Mouse (Mus musculus) gastrocnemius, adult 2 months (tissue): ENCODE measurements around the gene Tac4. TPM values are rescaled to one million over a fixed set of nuclear protein-coding genes. Genes with fewer than 3 reads are reported as not detected.
A peak's percentile ranks its signal among the peaks of the same experiment; 100 is the strongest.

Experiments
- DNase-seq: peaks from one replicate; pipeline ENCODE4 v3.0.0; 2022
- H3K27ac ChIP-seq: fragments of 200-600 bp; 2 replicates; pipeline ENCODE4 v1.8.1; 2022; ENCODE audit warnings: mild to moderate bottlenecking
- H3K4me3 ChIP-seq: fragments of 200-600 bp; 2 replicates; pipeline ENCODE4 v1.8.1; 2022; ENCODE audit warnings: mild to moderate bottlenecking, moderate library complexity
- CTCF ChIP-seq: fragments of 200-600 bp; IDR thresholded peaks from 2 replicates; pipeline ENCODE4 v1.8.1; 2022; ENCODE audit warnings: antibody characterized with exemption, mild to moderate bottlenecking, moderate library complexity
- intact Hi-C: fragments of 180-260 bp; cut with DNase I; formaldehyde crosslinking; loops from one replicate; pipeline ENCODE4 v1.15.1; 2025
- total RNA-seq, 2 experiments: library from RNA; stranded (reverse); gene quantifications; 2 replicates each; pipeline ENCODE4 v1.2.3; 2021

Tac4 gene
- total RNA-seq, 2 experiments from 2014 or later, result not detected

DNA sequence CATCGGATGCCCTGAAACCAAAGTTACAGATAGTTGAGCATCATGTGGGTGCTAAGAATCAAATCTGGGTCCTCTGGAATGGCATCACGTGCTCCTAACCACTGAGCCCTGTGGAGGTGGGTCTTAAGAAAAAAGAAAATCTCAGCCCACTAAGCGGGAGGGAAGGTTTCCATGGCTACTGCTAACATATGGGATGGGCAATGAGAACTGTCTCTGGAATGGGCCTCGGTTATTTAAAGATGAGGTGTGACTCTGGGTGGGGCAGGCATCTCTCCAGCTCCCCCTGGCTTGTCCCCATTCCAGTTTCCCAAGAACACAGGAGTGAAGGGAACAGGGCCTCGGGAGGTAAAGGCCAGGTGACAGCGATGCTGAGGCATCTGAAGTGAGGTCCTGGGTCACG, 15.9 kb upstream of the Tac4 start:
- no peak for DNase-seq
- no peak overlapping the region for H3K4me3 ChIP-seq
- no peak overlapping the region for H3K27ac ChIP-seq
- TF ChIP-seq CTCF, result no peak
- intact Hi-C loops, result no loop called here

- no peak overlapping the region for H3K4me3 ChIP-seq
- H3K27ac ChIP-seq, result no peak overlapping the region
- no peak for TF ChIP-seq CTCF
- DNase-seq, result no peak
- intact Hi-C loops, result no loop called here
Measured at GRCm38 (mm10) chr11:95247065-95247464, 14.3 kb upstream of the Tac4 start.

GRCm38 (mm10) chr11:95250110-95250509, 11.2 kb upstream of the Tac4 start:
- Histone ChIP-seq H3K27ac (no peak overlapping the region), H3K4me3 (no peak overlapping the region)
- no peak for TF ChIP-seq CTCF
- DNase-seq, result peak; percentile 39
- intact Hi-C loops, result no loop called here

DNA sequence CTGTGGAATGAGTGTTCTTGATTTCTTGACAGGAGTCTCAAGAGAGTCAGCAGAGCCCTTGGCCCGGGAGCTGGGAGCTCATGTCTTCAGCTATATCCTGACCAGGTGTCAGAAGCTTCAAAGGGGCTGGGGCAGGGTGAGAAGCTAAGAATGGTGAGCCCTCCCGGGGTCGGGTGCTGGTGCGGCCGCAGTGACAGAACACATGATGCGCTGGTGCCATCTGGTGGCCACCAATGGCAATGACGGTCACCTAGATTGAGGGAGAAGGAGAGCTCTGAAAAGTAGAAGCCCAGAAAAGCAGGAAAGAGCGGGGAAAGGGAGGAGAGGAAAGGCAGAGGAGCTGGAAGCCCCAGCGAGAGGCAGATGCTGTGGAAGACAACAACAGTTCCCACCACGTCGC, 10.0 kb upstream of the Tac4 start:
- DNase-seq, result peak; percentile 81
- peak overlapping the region; percentile 54 for H3K27ac ChIP-seq
- TF ChIP-seq CTCF, result peak; percentile 94
- intact Hi-C loops, result loop anchor here (1.0 kb wide), 1 partner anchor 133 kb away; no protein-coding TSS in a partner anchor
- no peak overlapping the region for H3K4me3 ChIP-seq

DNA sequence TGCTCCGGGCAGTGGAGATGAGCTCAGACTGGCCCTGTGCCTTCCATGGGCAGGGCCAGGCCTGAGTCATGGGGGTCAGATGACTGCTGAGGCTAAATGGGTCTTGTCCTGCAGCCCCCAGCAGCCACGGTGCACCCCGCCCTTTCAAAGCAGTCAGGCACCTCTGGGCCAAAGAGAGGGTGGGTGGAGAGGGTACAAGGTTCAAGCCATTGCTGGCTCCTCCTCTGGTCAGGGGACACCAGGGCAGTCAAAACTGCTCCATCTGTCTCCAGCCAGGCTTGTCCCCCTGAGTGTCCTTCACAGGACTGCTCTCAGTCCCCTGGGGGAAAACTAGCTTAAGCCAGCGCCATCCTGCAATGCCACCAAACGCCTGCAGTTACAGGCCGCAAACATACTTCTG, 9.2 kb upstream of the Tac4 start:
- Histone ChIP-seq H3K4me3 (no peak overlapping the region), H3K27ac (no peak overlapping the region)
- TF ChIP-seq CTCF, result no peak
- DNase-seq, result peak; percentile 50
- intact Hi-C loops, result no loop called here

GRCm38 (mm10) chr11:95254165-95254564, 7.2 kb upstream of the Tac4 start:
- peak; percentile 34 for DNase-seq
- intact Hi-C loops, result no loop called here
- no peak for TF ChIP-seq CTCF

DNA sequence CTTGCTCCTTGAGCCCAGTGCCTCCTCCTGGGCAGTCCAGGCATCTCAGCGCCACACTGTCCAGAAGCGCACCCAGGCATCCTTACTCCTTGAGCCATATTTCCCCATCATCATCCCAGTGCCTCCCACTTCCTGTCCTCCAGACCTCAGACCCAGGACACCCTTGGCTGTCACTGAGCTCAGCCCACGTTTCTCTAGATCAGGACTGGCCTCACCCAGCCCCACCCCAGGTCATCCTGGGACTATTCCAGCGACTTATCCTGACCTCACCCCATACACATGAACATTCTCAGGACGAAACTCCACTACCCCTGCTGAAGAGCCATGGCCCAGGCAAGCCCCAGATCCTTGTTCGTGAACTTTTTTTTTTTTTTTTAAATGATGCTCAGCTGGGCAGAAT, 5.6 kb upstream of the Tac4 start:
- Histone ChIP-seq H3K4me3 (no peak overlapping the region), H3K27ac (no peak overlapping the region)
- intact Hi-C loops, result loop anchor here (5.0 kb wide), 2 partner anchors 42 to 208 kb away; no protein-coding TSS in a partner anchor
- peak; percentile 55 for DNase-seq
- TF ChIP-seq CTCF, result no peak

More at GRCm38 (mm10) chr11:95254165-95254564, 7.2 kb upstream of the Tac4 start:
- H3K4me3 ChIP-seq, result no peak overlapping the region
- no peak overlapping the region for H3K27ac ChIP-seq

DNA sequence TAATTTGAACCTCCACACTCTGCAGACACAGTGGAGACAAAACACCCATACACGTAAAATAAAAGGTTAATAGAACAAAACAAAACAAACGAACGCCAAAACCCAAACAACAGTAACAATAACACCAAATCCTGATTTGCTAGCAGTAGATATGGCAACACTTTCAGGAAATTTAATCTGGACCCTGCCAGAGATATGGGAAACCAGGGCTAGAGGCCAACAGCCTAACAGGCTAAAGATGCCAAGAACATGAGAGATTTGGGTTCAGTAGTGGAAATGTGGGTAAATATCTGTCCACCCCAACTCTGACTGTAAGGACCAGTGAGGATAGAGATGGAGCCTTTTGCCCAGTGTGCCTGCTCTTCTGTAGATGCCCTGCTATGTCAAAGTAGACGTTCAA, 3.4 kb upstream of the Tac4 start:
- Histone ChIP-seq H3K27ac (no peak overlapping the region), H3K4me3 (no peak overlapping the region)
- no peak for TF ChIP-seq CTCF
- DNase-seq, result no peak
- intact Hi-C loops, result loop anchor here (5.0 kb wide), 2 partner anchors 39 to 211 kb away; no protein-coding TSS in a partner anchor

- intact Hi-C loops, result loop anchor here (5.0 kb wide), 2 partner anchors 39 to 211 kb away; no protein-coding TSS in a partner anchor
- peak; percentile 66 for TF ChIP-seq CTCF
- peak overlapping the region; percentile 91 for H3K27ac ChIP-seq
Measured at GRCm38 (mm10) chr11:95258490-95258889, 2.8 kb upstream of the Tac4 start.

GRCm38 (mm10) chr11:95259088-95259849, 2.1 kb upstream of the Tac4 start:
- DNase-seq, result peak; percentile 93
- no peak; the same call in 1 of the 2 replicates for TF ChIP-seq CTCF
- Histone ChIP-seq H3K27ac (peak overlapping the region; percentile 91), H3K4me3 (peak overlapping the region; percentile 89)
- intact Hi-C loops, result loop anchor here (1.0 to 5.0 kb wide), 3 partner anchors 38 to 261 kb away; no protein-coding TSS in a partner anchor

More at GRCm38 (mm10) chr11:95258490-95258889, 2.8 kb upstream of the Tac4 start:
- peak; percentile 88 for DNase-seq
- H3K4me3 ChIP-seq, result peak overlapping the region; percentile 89

GRCm38 (mm10) chr11:95263816-95264454, 2.6 kb downstream of the Tac4 start:
- no peak overlapping the region for H3K4me3 ChIP-seq
- peak overlapping the region; percentile 80 for H3K27ac ChIP-seq
- DNase-seq, result peak; percentile 76
- TF ChIP-seq CTCF, result no peak
- intact Hi-C loops, result no loop called here

GRCm38 (mm10) chr11:95264455-95265013, 3.2 kb downstream of the Tac4 start:
- intact Hi-C loops, result no loop called here
- Histone ChIP-seq H3K4me3 (no peak overlapping the region), H3K27ac (peak overlapping the region; percentile 80)
- no peak for DNase-seq
- no peak for TF ChIP-seq CTCF
